Mouse (Mus musculus) kidney, postnatal 36 days (tissue): ENCODE results near the gene Cnot3.
"Not testable (repeated sequence)": the region's sequence is repeated elsewhere in the genome, so short reads cannot be mapped to it uniquely, and the experiment has no call there.

Experiments used
- DNase-seq, 2 experiments: peaks; one replicate each; pipeline ENCODE4 v3.0.0; 2021 to 2022; ENCODE audit warnings: mixed read lengths in 2 of 2

Cnot3 gene

GRCm38 (mm10) chr7:3644672-3645487, at the start of gene Cnot3:
Cnot3 (plus strand) TSS chr7:3645268.
- DNase-seq = peak; percentile 97 to 100

GRCm38 (mm10) chr7:3597755-3598154, 47.3 kb upstream of the Cnot3 start:
- not testable (repeated sequence) for DNase-seq

GRCm38 (mm10) chr7:3601119-3601518, 43.9 kb upstream of the Cnot3 start:
- peak; percentile 78 to 85 for DNase-seq

- DNase-seq = peak; percentile 54 to 73
Observed at GRCm38 (mm10) chr7:3606798-3607197, 38.3 kb upstream of the Cnot3 start.

- no peak for DNase-seq
Observed at GRCm38 (mm10) chr7:3607391-3607790, 37.7 kb upstream of the Cnot3 start.

- no peak for DNase-seq
Observed at GRCm38 (mm10) chr7:3608668-3609067, 36.4 kb upstream of the Cnot3 start.

GRCm38 (mm10) chr7:3609082-3609481, 36.0 kb upstream of the Cnot3 start:
- DNase-seq = peak; percentile 88 to 89

- DNase-seq = no peak
Observed at GRCm38 (mm10) chr7:3610437-3610836, 34.6 kb upstream of the Cnot3 start.

- no peak for DNase-seq
Observed at GRCm38 (mm10) chr7:3611006-3611405, 34.1 kb upstream of the Cnot3 start.

GRCm38 (mm10) chr7:3614021-3614420, 31.0 kb upstream of the Cnot3 start:
- no peak for DNase-seq

- no peak for DNase-seq
Observed at GRCm38 (mm10) chr7:3616057-3616388, 29.0 kb upstream of the Cnot3 start, which contains the start of gene Oscar. Oscar (minus strand) TSS chr7:3616157.

GRCm38 (mm10) chr7:3616389-3617241, 28.5 kb upstream of the Cnot3 start:
- no peak for DNase-seq

GRCm38 (mm10) chr7:3617242-3617995, 27.6 kb upstream of the Cnot3 start, which contains the start of gene Ndufa3:
Ndufa3 (plus strand) TSS chr7:3617373.
- DNase-seq = peak; percentile 93 to 94

GRCm38 (mm10) chr7:3629030-3629429, 16.0 kb upstream of the Cnot3 start:
- no peak for DNase-seq

GRCm38 (mm10) chr7:3629543-3630477, 15.3 kb upstream of the Cnot3 start, which contains the start of the genes Tfpt and Prpf31:
Tfpt (minus strand) TSS chr7:3629929.
Prpf31 (plus strand) TSS chr7:3629985.
- DNase-seq = peak; percentile 93 to 95

GRCm38 (mm10) chr7:3630478-3630815, 14.6 kb upstream of the Cnot3 start:
- no peak for DNase-seq

GRCm38 (mm10) chr7:3643412-3643811, 1.7 kb upstream of the Cnot3 start:
- no peak for DNase-seq

GRCm38 (mm10) chr7:3643843-3644242, 1.2 kb upstream of the Cnot3 start:
- DNase-seq = no peak

GRCm38 (mm10) chr7:3644348-3644671, 758 bp upstream of the Cnot3 start:
- peak in 1 of 2 experiments; percentile 94 for DNase-seq

- peak in 1 of 2 experiments; percentile 3 for DNase-seq
Observed at GRCm38 (mm10) chr7:3645488-3646025, 489 bp downstream of the Cnot3 start.

GRCm38 (mm10) chr7:3646188-3646587, 1.1 kb downstream of the Cnot3 start:
- DNase-seq = no peak

- DNase-seq = no peak
Observed at GRCm38 (mm10) chr7:3646641-3647040, 1.6 kb downstream of the Cnot3 start.
